Mouse (Mus musculus) cerebellum, adult 8-10 months (tissue): ENCODE results near the gene Hfm1.
A peak's percentile ranks its signal among the peaks of the same experiment; 100 is the strongest.

Source experiments
- DNase-seq: peaks from one replicate; pipeline ENCODE4 v3.0.0; 2022

The Hfm1 gene

GRCm38 (mm10) chr5:106833025-106833424 is 93.1 kb downstream of the Hfm1 start:
- DNase-seq = no peak

- no peak for DNase-seq
Observed at GRCm38 (mm10) chr5:106831401-106831800, 94.7 kb downstream of the Hfm1 start.

- DNase-seq = no peak
Observed at GRCm38 (mm10) chr5:106830775-106831174, 95.3 kb downstream of the Hfm1 start.

GRCm38 (mm10) chr5:106826740-106827139 is 99.4 kb downstream of the Hfm1 start:
- no peak for DNase-seq

- DNase-seq = no peak
Observed at GRCm38 (mm10) chr5:106826044-106826443, 100.1 kb downstream of the Hfm1 start.

- no peak for DNase-seq
Observed at GRCm38 (mm10) chr5:106825301-106825853, 100.7 kb downstream of the Hfm1 start.

- DNase-seq = no peak
Observed at GRCm38 (mm10) chr5:106824716-106825115, 101.4 kb downstream of the Hfm1 start.

GRCm38 (mm10) chr5:106819630-106820029 is 106.5 kb downstream of the Hfm1 start:
- no peak for DNase-seq

- no peak for DNase-seq
Observed at GRCm38 (mm10) chr5:106815923-106816654, 110.0 kb downstream of the Hfm1 start.

- DNase-seq = no peak
Observed at GRCm38 (mm10) chr5:106814611-106815010, 111.5 kb downstream of the Hfm1 start.

GRCm38 (mm10) chr5:106803094-106803493 is 123.0 kb downstream of the Hfm1 start:
- peak; percentile 35 for DNase-seq

GRCm38 (mm10) chr5:106801886-106802798 is 124.0 kb downstream of the Hfm1 start:
- DNase-seq = peak; percentile 87

- no peak for DNase-seq
Observed at GRCm38 (mm10) chr5:106801215-106801863, 124.8 kb downstream of the Hfm1 start.

GRCm38 (mm10) chr5:106797896-106798295 is 128.2 kb downstream of the Hfm1 start:
- no peak for DNase-seq

GRCm38 (mm10) chr5:106791241-106791572 is 134.9 kb downstream of the Hfm1 start:
- DNase-seq = no peak

- DNase-seq = no peak
Observed at GRCm38 (mm10) chr5:106790496-106791240, 135.5 kb downstream of the Hfm1 start.
